Mouse (Mus musculus) testis, adult 2 months (tissue): ENCODE data around the gene Relb. TPM values are rescaled to one million over a fixed set of nuclear protein-coding genes. Genes with fewer than 3 reads are reported as not detected.

Source experiments
- H3K27ac ChIP-seq: fragments of 200-500 bp; 2 replicates; pipeline ENCODE4 v1.5.1; 2012; ENCODE audit warnings: low read depth, low read length; ENCODE audit not compliant: control insufficient read depth, insufficient read depth
- H3K27me3 ChIP-seq: fragments of 200-500 bp; 2 replicates; pipeline ENCODE4 v1.6.1; 2012; ENCODE audit warnings: mild to moderate bottlenecking, low read length, moderate library complexity; ENCODE audit not compliant: control insufficient read depth, insufficient read depth
- H3K36me3 ChIP-seq: fragments of 200-500 bp; 2 replicates; pipeline ENCODE4 v1.6.1; 2012; ENCODE audit warnings: mild to moderate bottlenecking, low read length; ENCODE audit not compliant: control insufficient read depth, insufficient read depth
- H3K4me1 ChIP-seq: fragments of 200-500 bp; 2 replicates; pipeline ENCODE4 v1.6.1; 2012; ENCODE audit warnings: low read length; ENCODE audit not compliant: control insufficient read depth, insufficient read depth
- H3K4me3 ChIP-seq: fragments of 200-500 bp; 2 replicates; pipeline ENCODE4 v1.5.1; 2012; ENCODE audit warnings: low read depth, mild to moderate bottlenecking, low read length, moderate library complexity, mixed read lengths; ENCODE audit not compliant: control insufficient read depth
- CTCF ChIP-seq: fragments of 200-500 bp; IDR thresholded peaks from 2 replicates; pipeline ENCODE4 v1.5.1; 2012; ENCODE audit warnings: low read depth, mild to moderate bottlenecking, inconsistent platforms, low read length, moderate library complexity; ENCODE audit not compliant: control insufficient read depth, insufficient read depth, insufficient replicate concordance
- POLR2A ChIP-seq: fragments of 200-500 bp; IDR thresholded peaks from 2 replicates; pipeline ENCODE4 v1.6.1; 2012; ENCODE audit warnings: low read depth, mild to moderate bottlenecking, inconsistent platforms, low read length, moderate library complexity; ENCODE audit not compliant: control insufficient read depth
- polyA plus RNA-seq: library from polyadenylated mRNA; depleted of rRNA; stranded (reverse); fragments of >200 nt; gene quantifications from 2 replicates; pipeline ENCODE4 v1.2.3, GENCODE M21; 2012; rRNA removed

Relb gene
- polyA plus RNA-seq, 1 experiment = 4.1 TPM

DNA sequence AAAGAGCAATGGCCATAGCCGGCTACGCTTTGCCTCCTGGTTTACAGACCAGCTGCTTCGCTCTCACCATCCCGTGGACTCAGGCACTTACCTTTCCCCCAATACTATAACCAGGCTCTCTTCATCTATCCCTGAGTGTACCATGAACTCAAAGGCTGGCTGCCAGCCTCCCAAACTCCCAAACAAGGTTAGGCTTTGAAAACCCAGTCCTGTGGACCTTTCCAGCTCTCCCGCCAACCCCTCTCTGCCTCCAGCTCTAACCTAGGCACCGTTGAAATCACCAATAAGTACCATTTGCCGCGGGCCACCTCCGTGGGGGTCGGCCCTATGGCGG, 67.8 kb downstream of the Relb start:
- peak overlapping the region; percentile 93 for H3K27ac ChIP-seq
- peak overlapping the region; percentile 97 for H3K4me3 ChIP-seq
- TF ChIP-seq CTCF (no peak), POLR2A (no peak)
- H3K36me3 ChIP-seq = no peaks in the 10 kb centered on the region
- H3K4me1 ChIP-seq = peaks cover 18% of the 10 kb centered on the region
- no peaks in the 10 kb centered on the region for H3K27me3 ChIP-seq

DNA sequence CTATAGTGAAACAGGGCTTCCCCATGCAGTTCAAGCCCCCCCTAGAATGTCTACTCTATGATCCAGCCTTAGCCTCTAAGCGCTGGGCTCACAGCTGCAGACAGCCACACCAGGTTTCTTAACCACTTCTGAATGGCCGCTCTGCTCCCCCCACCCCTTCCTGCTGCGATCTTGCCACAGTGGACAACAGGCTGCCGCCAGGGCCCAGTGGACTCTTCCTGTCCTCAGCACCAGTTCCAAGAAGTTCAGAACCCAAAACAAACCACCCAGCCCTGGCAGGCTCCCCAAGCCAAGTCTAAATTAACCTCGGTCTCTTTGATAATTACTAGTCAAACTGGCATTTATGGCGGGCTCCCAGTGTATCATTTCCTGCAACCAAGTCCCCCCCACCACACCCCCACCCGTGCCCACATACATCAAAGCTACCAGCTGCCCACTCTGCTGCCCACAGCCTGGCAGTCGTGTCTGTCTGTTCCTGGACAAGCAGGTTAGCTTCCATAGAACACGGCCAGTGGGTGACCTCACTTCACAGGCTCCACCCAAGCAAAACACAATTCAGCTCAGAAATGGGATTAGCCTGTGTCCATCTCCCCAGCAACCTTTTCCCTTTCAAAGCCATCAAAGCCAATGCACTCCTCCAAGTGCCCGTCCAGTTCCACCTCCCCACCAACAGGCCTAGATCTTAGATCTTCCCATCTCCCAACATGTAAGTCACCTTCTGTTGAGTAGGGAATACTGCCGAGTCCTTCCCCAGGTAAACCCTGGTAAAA, 68.6 kb downstream of the Relb start:
- H3K4me1 ChIP-seq = peaks cover 18% of the 10 kb centered on the region
- H3K36me3 ChIP-seq = no peaks in the 10 kb centered on the region
- H3K4me3 ChIP-seq = peak overlapping the region; percentile 97
- TF ChIP-seq CTCF (no peak), POLR2A (no peak)
- no peaks in the 10 kb centered on the region for H3K27me3 ChIP-seq
- H3K27ac ChIP-seq = no peak overlapping the region

DNA sequence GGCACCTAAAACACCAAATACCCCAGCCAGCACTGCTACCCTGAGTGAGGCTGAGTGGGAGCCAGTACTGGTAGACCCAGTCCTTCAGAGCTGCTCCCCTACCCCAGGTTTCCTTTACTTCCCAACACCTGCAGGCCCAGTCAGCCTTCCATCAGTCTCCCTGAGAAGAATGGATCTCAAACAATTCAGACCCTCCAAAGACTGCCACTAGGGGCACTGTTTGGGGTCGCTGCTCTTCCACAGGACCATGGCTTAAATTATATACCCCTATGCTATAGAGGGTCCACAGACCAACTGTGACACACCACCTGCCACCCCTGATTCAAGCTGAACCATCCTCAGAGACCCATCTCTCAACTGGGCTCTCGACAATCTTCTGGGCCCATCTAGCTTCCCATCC, 70.3 kb downstream of the Relb start:
- TF ChIP-seq CTCF (0 out of 2 replicates have a peak, but pooled peaks have one; percentile 1), POLR2A (no peak)
- Histone ChIP-seq H3K36me3 (no peaks in the 10 kb centered on the region), H3K27me3 (no peaks in the 10 kb centered on the region), H3K27ac (no peak overlapping the region), H3K4me3 (no peak overlapping the region), H3K4me1 (peaks cover 18% of the 10 kb centered on the region)

DNA sequence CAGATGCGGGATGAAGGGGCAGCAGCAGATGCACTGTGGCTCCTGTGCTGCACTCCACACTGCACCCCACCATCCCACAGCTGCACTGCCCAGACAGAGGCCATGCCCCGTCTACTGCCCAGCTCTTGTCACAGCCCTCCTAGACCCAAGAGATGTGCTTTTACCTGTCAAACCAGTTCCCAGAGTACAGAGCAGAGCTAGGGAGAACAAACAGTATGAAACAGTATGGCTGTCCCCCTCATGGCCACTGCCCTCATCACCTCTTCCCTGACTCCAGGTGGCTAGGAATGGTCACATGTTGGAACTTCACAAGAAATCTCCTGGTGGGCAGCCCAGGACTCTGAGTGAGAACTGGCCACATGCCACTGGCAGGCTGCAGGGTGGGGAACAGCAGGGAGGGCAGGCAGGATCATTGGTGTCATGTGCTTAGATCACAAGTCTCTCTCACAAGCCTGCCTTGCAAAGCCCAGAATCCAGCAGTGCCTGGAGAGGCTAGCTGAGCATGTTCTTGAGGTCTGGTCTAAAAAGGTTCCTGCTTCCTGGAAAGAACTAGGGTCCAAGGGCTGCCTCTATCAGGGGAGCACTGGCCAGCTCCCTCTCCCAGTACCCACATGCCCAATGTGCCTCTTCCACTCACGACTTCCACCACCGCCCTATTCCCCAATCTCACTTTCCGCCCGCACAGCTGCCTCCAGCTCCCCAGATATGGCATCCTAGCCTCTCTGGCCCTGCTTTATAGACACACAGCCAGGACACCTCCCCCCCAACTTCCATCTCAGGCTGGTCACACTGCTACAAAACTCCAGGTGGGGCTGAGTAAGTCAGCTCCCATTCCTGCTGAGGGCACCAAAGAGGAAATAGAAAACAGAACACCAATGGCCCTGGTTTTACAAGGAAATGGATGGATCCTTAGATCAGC, 71.0 kb downstream of the Relb start:
- Histone ChIP-seq H3K4me1 (peaks cover 18% of the 10 kb centered on the region), H3K27me3 (no peaks in the 10 kb centered on the region), H3K4me3 (no peak overlapping the region), H3K27ac (no peak overlapping the region), H3K36me3 (no peaks in the 10 kb centered on the region)
- TF ChIP-seq CTCF (no peak), POLR2A (no peak)

DNA sequence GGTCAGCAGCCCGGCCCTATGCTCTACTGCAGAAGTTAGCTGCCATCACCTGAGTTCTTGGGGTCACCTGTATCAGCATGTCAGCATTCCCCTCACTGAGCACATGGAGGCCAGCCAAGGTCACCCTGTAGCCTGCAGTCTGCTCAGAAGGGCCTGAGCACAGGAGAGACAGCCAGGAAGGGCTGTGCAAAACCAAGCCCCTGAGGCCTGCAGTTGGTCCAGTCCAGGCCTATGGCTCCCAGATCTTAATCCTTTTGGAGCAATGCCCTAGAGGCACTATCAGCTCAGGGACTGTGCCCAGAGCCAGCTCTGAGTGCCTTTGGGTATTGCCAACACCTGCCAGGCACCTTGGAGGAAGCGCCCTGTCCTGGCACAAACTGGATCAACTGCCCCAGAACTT, 72.2 kb downstream of the Relb start:
- Histone ChIP-seq H3K4me3 (no peak overlapping the region), H3K27me3 (no peaks in the 10 kb centered on the region), H3K27ac (no peak overlapping the region), H3K4me1 (peaks cover 16% of the 10 kb centered on the region), H3K36me3 (no peaks in the 10 kb centered on the region)
- TF ChIP-seq POLR2A = no peak
- no peak for TF ChIP-seq CTCF

Other genes with a start within 250 kb of the Relb start
- 50.6 and 53.3 TPM in 2 replicates for gene Ercc2, start 247.4 kb downstream of the Relb start, polyA plus RNA-seq
- 33.3 and 39.9 TPM in 2 replicates for gene Klc3, start 225.3 kb downstream of the Relb start, polyA plus RNA-seq
- gene Ckm, start 224.7 kb downstream of the Relb start, polyA plus RNA-seq = 2.4 and 8.7 TPM in 2 replicates
- gene Mark4, start 170.6 kb downstream of the Relb start, polyA plus RNA-seq = 13.2 and 14.1 TPM in 2 replicates
- 26.1 and 27.2 TPM in 2 replicates for gene Exoc3l2, start 166.1 kb downstream of the Relb start, polyA plus RNA-seq
- gene Bloc1s3, start 121.1 kb downstream of the Relb start, polyA plus RNA-seq = 3.0 and 3.7 TPM in 2 replicates
- 61.1 and 62.1 TPM in 2 replicates for gene Trappc6a, start 121.0 kb downstream of the Relb start, polyA plus RNA-seq
- gene Nkpd1, start 111.6 kb downstream of the Relb start, polyA plus RNA-seq = 5.6 and 6.9 TPM in 2 replicates
- 37.3 and 48.4 TPM in 2 replicates for gene Ppp1r37, start 66.4 kb downstream of the Relb start, polyA plus RNA-seq
- 7.0 and 10.5 TPM in 2 replicates for gene Zfp296, start 52.2 kb downstream of the Relb start, polyA plus RNA-seq
- gene Gemin7, start 51.8 kb downstream of the Relb start, polyA plus RNA-seq = 64.1 and 68.2 TPM in 2 replicates
- gene Clasrp, start 25.0 kb downstream of the Relb start, polyA plus RNA-seq = 93.7 and 99.3 TPM in 2 replicates
- 81.1 and 85.6 TPM in 2 replicates for gene Clptm1, start 35.6 kb upstream of the Relb start, polyA plus RNA-seq
- 0.38 and 0.47 TPM in 2 replicates for gene Apoc2, start 48.5 kb upstream of the Relb start, polyA plus RNA-seq
- gene Gm44805, start 52.0 kb upstream of the Relb start, polyA plus RNA-seq = not detected in 2 replicates
- gene Apoc4, start 52.0 kb upstream of the Relb start, polyA plus RNA-seq = not detected in 2 replicates
- gene Apoc1, start 63.2 kb upstream of the Relb start, polyA plus RNA-seq = 17.3 and 21.1 TPM in 2 replicates
- 122 and 180 TPM in 2 replicates for gene Apoe, start 69.8 kb upstream of the Relb start, polyA plus RNA-seq
- 36.8 and 38.3 TPM in 2 replicates for gene Tomm40, start 86.0 kb upstream of the Relb start, polyA plus RNA-seq
- 69.1 and 71.8 TPM in 2 replicates for gene Nectin2, start 121.0 kb upstream of the Relb start, polyA plus RNA-seq
- 4.5 and 7.5 TPM in 2 replicates for gene Bcam, start 141.6 kb upstream of the Relb start, polyA plus RNA-seq
- 0.82 TPM in 1 of 2 replicates, not detected in the other for gene Cblc, start 167.4 kb upstream of the Relb start, polyA plus RNA-seq
- 4.4 and 5.9 TPM in 2 replicates for gene Bcl3, start 193.3 kb upstream of the Relb start, polyA plus RNA-seq
- gene Gm19345, start 222.6 kb upstream of the Relb start, polyA plus RNA-seq = 0.21 and 0.42 TPM in 2 replicates
- 0.32 and 0.37 TPM in 2 replicates for gene Ceacam16, start 231.9 kb upstream of the Relb start, polyA plus RNA-seq